ENCODE assay signal across 9 mouse cellular contexts in genomic region chr11:98929503-98929902, GRCm38 (mm10). TPM values are rescaled to one million over a fixed set of nuclear protein-coding genes. Genes with fewer than 3 reads are reported as not detected.
DNase-seq lines count a peak whose midpoint lies in the region; ATAC-seq and TF ChIP-seq lines count a peak whose summit lies in the region.
"Had no signal": no experiment of that assay in that cellular context is flagged by ENCODE, and none has a peak within 500 bp of the region (broad histone marks: within the 10 kb centered on the region; RNA-seq: fewer than 3 reads in every experiment).

No protein-coding gene starts in this region.

- H3K9ac ChIP-seq in forebrain, embryonic 12.5 days = peak overlapping the region; percentile 39; the same call in 1 of the 2 replicates
- H3K9ac ChIP-seq in stomach, embryonic 14.5 days (replicated peaks; ENCODE audit: low read depth, low read length) = peak overlapping the region; percentile 15; the same call in 1 of the 2 replicates

- TF ChIP-seq CTCF in gastrocnemius, adult 2 months (IDR thresholded peaks at IDR 0.05) = no peak

- DNase-seq in gastrocnemius, adult 2 months = peak; percentile 53
- no peak for DNase-seq in gastrocnemius, postnatal 36 days
- peak; percentile 89 for DNase-seq in Muller cell, postnatal 12 days (ENCODE audit: inconsistent ontology term)
- peak; percentile 51 to 65 for DNase-seq in kidney, postnatal 4 days
- no peak for DNase-seq in gastrocnemius, adult 18-20 months (ENCODE audit: low spot score)

- H3K4me1 ChIP-seq in forebrain, embryonic 12.5 days = peaks cover 89% of the 10 kb centered on the region
- H3K4me1 ChIP-seq in stomach, embryonic 14.5 days (ENCODE audit: control insufficient read depth, insufficient read depth, low read length) = peaks cover 84% of the 10 kb centered on the region

- peaks cover 29% of the 10 kb centered on the region for H3K27me3 ChIP-seq in forebrain, embryonic 12.5 days
- no peaks in the 10 kb centered on the region for H3K27me3 ChIP-seq in stomach, embryonic 14.5 days (ENCODE audit: control insufficient read depth, insufficient read depth, low read length)
- H3K27me3 ChIP-seq: CH12.LX had no signal

- H3K4me3 ChIP-seq in gastrocnemius, adult 2 months = no peak overlapping the region
- no peak overlapping the region for H3K4me3 ChIP-seq in forebrain, embryonic 12.5 days (replicated peaks)
- peak overlapping the region; percentile 53; the same call in 1 of the 2 replicates for H3K4me3 ChIP-seq in stomach, embryonic 14.5 days (ENCODE audit: low read depth, low read length)

- peak overlapping the region; percentile 87 for H3K27ac ChIP-seq in gastrocnemius, adult 2 months
- H3K27ac ChIP-seq in forebrain, embryonic 12.5 days = peak overlapping the region; percentile 54
- H3K27ac ChIP-seq in stomach, embryonic 14.5 days (ENCODE audit: low read length) = peak overlapping the region; percentile 87; the same call in 1 of the 2 replicates

- H3K4me2 ChIP-seq in forebrain, embryonic 12.5 days = peak overlapping the region; percentile 79
- H3K4me2 ChIP-seq in stomach, embryonic 14.5 days (replicated peaks; ENCODE audit: low read depth, low read length) = peak overlapping the region; percentile 87

- WGBS in forebrain, embryonic 12.5 days = 4% methylated on average over 9 of the region's 9 CpGs
- 15% methylated on average over 9 of the region's 9 CpGs for WGBS in stomach, embryonic 14.5 days

- intact Hi-C loops in gastrocnemius, adult 2 months (cut with DNase I) = loop anchor here (10.0 kb wide), 2 partner anchors 105 to 195 kb away; no protein-coding TSS in a partner anchor
- intact Hi-C loops in gastrocnemius, postnatal 36 days (cut with DNase I) = loop anchor here (5.0 to 10.0 kb wide), 3 partner anchors 105 to 218 kb away; no protein-coding TSS in a partner anchor

- H3K9me3 ChIP-seq in forebrain, embryonic 12.5 days = no peaks in the 10 kb centered on the region
- H3K9me3 ChIP-seq in stomach, embryonic 14.5 days (ENCODE audit: control insufficient read depth, low read depth, low read length) = no peaks in the 10 kb centered on the region

- ATAC-seq in forebrain, embryonic 12.5 days (ENCODE audit: low FRiP score) = no peak
- no peak for ATAC-seq in stomach, embryonic 14.5 days (ENCODE audit: insufficient number of reproducible peaks, insufficient read depth, low FRiP score, low read depth)
- no peak for ATAC-seq in megakaryocyte-erythroid progenitor cell, adult 5-6 weeks (replicated peaks; ENCODE audit: low FRiP score, low TSS enrichment, poor library complexity, severe bottlenecking)

- no peaks in the 10 kb centered on the region for H3K36me3 ChIP-seq in forebrain, embryonic 12.5 days (replicated peaks)
- H3K36me3 ChIP-seq in stomach, embryonic 14.5 days (ENCODE audit: control insufficient read depth, insufficient read depth, low read length) = no peaks in the 10 kb centered on the region

RNA-seq across cellular contexts. Expression of gene Rara, which starts 1.9 kb away (rescaled TPM):
- total RNA-seq in gastrocnemius, adult 2 months (2021) = 10 to 100 TPM; 10.2 to 12.4 TPM
- 10 to 100 TPM in 1 of 2 experiments, 1 to 10 TPM in 1; 8.7 to 13.2 TPM for total RNA-seq in gastrocnemius, postnatal 36 days (2021)
- 14.0 and 16.4 TPM in 2 replicates for polyA plus RNA-seq in forebrain, embryonic 12.5 days (2016; fragmentation: Nextera tagmentation; extraction: Ambion mirVana)
- polyA plus RNA-seq in stomach, embryonic 14.5 days (2014; fragmentation: Nextera tagmentation; extraction: Ambion mirVana) = 54.0 and 56.8 TPM in 2 replicates
- total RNA-seq in gastrocnemius, adult 18-20 months (2021) = 10 to 100 TPM; 12.9 to 13.2 TPM
- total RNA-seq in megakaryocyte-erythroid progenitor cell, adult 5-6 weeks (2014; fragmentation: Nextera tagmentation) = 7.8 and 15.9 TPM in 2 replicates
- 2.2 and 3.0 TPM in 2 replicates for total RNA-seq in megakaryocyte-erythroid progenitor cell, adult 5-6 weeks (2017)

RNA-seq across cellular contexts. Expression of gene Cdc6, which starts 21.9 kb away (rescaled TPM):
- total RNA-seq in gastrocnemius, adult 2 months (2021) = under 1 TPM in 1 of 2 experiments, not detected in 1; 0.11 TPM
- under 1 TPM; 0.20 to 0.64 TPM for total RNA-seq in gastrocnemius, postnatal 36 days (2021)
- polyA plus RNA-seq in forebrain, embryonic 12.5 days (2016; fragmentation: Nextera tagmentation; extraction: Ambion mirVana) = 38.0 and 43.1 TPM in 2 replicates
- 31.4 and 32.6 TPM in 2 replicates for polyA plus RNA-seq in stomach, embryonic 14.5 days (2014; fragmentation: Nextera tagmentation; extraction: Ambion mirVana)
- total RNA-seq in gastrocnemius, adult 18-20 months (2021) = under 1 TPM; 0.09 to 0.26 TPM
- 85.0 and 101 TPM in 2 replicates for total RNA-seq in megakaryocyte-erythroid progenitor cell, adult 5-6 weeks (2014; fragmentation: Nextera tagmentation)
- 67.8 and 78.7 TPM in 2 replicates for total RNA-seq in megakaryocyte-erythroid progenitor cell, adult 5-6 weeks (2017)

RNA-seq across cellular contexts. Expression of gene Gjd3, which starts 53.3 kb away (rescaled TPM):
- not detected for total RNA-seq in gastrocnemius, adult 2 months (2021)
- not detected for total RNA-seq in gastrocnemius, postnatal 36 days (2021)
- 0.24 and 0.47 TPM in 2 replicates for polyA plus RNA-seq in forebrain, embryonic 12.5 days (2016; fragmentation: Nextera tagmentation; extraction: Ambion mirVana)
- polyA plus RNA-seq in stomach, embryonic 14.5 days (2014; fragmentation: Nextera tagmentation; extraction: Ambion mirVana) = not detected in 2 replicates
- not detected for total RNA-seq in gastrocnemius, adult 18-20 months (2021)
- total RNA-seq in megakaryocyte-erythroid progenitor cell, adult 5-6 weeks (2014; fragmentation: Nextera tagmentation) = not detected in 2 replicates
- not detected in 2 replicates for total RNA-seq in megakaryocyte-erythroid progenitor cell, adult 5-6 weeks (2017)

Comparison
In these comparisons a context has a peak if more than half of its experiments do, and no peak if none do; other contexts are left out.
1. DNase-seq: peak in gastrocnemius, adult 2 months (single experiment), Muller cell, postnatal 12 days (single experiment) and kidney, postnatal 4 days (2 of 2); none in gastrocnemius, postnatal 36 days (0 of 2) and gastrocnemius, adult 18-20 months (single experiment).
2. RNA of gene Cdc6, which starts 21.9 kb away (total RNA-seq): 67.8 to 101 TPM in megakaryocyte-erythroid progenitor cell, adult 5-6 weeks; 0.20 to 0.64 TPM in gastrocnemius, postnatal 36 days, 0.09 to 0.26 TPM in gastrocnemius, adult 18-20 months and 0.11 TPM in gastrocnemius, adult 2 months; every median in the first group is over 10 times any median in the second.
3. Peak in every context shown above with its lines, with median percentiles within 50 percentile points of each other: H3K27ac ChIP-seq.